Mouse (Mus musculus) embryonic facial prominence, embryonic 15.5 days (tissue): ENCODE measurements around the gene Prkd1. TPM values are rescaled to one million over a fixed set of nuclear protein-coding genes. Genes with fewer than 3 reads are reported as not detected.
A peak's percentile ranks its signal among the peaks of the same experiment; 100 is the strongest.
"Not testable (repeated sequence)": the region's sequence is repeated elsewhere in the genome, so short reads cannot be mapped to it uniquely, and the experiment has no call there.

Experiments
- ATAC-seq: fragments of 200-750 bp; cut with Nextera tagmentation; 2 replicates; pipeline ENCODE4 v1.8.0; 2017; ENCODE audit warnings: low read depth, moderate TSS enrichment; ENCODE audit not compliant: insufficient number of reproducible peaks, low FRiP score, low TSS enrichment
- H3K27ac ChIP-seq: fragments of 300-500 bp; sonication (generic); replicated peaks from 2 replicates; pipeline ENCODE4 v1.5.1; 2015; ENCODE audit warnings: mild to moderate bottlenecking, inconsistent platforms
- H3K27me3 ChIP-seq: fragments of 300-500 bp; sonication (generic); 2 replicates; pipeline ENCODE4 v1.6.1; 2015; ENCODE audit warnings: inconsistent platforms
- H3K36me3 ChIP-seq: fragments of 300-500 bp; sonication (generic); 2 replicates; pipeline ENCODE4 v1.6.1; 2015; ENCODE audit warnings: mild to moderate bottlenecking, inconsistent platforms
- H3K4me1 ChIP-seq: fragments of 300-500 bp; sonication (generic); 2 replicates; pipeline ENCODE4 v1.6.1; 2015; ENCODE audit warnings: inconsistent platforms
- H3K4me2 ChIP-seq: fragments of 300-500 bp; sonication (generic); replicated peaks from 2 replicates; pipeline ENCODE4 v1.6.1; 2015; ENCODE audit warnings: mild to moderate bottlenecking, inconsistent platforms
- H3K4me3 ChIP-seq: fragments of 300-500 bp; sonication (generic); replicated peaks from 2 replicates; pipeline ENCODE4 v1.5.1; 2015; ENCODE audit warnings: mild to moderate bottlenecking, inconsistent platforms
- H3K9ac ChIP-seq: fragments of 300-500 bp; sonication (generic); 2 replicates; pipeline ENCODE4 v1.6.1; 2015; ENCODE audit warnings: inconsistent platforms
- H3K9me3 ChIP-seq: fragments of 300-500 bp; sonication (generic); replicated peaks from 2 replicates; pipeline ENCODE4 v1.6.1; 2016; ENCODE audit warnings: inconsistent platforms
- WGBS: fragments of 180-500 bp; shearing (Covaris S2); methylation state at CpG from one replicate; pipeline ENCODE4 v1.1.7; 2015; 5-methylcytosine and 5-hydroxymethylcytosine counted together
- polyA plus RNA-seq: library from polyadenylated mRNA; unstranded; fragments of >200 nt; fragmentation: Nextera tagmentation; extraction: Ambion mirVana; gene quantifications from 2 replicates; pipeline ENCODE4 v1.2.1, GENCODE M21; 2015

Prkd1 gene
- polyA plus RNA-seq: 6.4 and 6.8 TPM in 2 replicates

- peaks cover 18% of the 10 kb centered on the region for H3K4me1 ChIP-seq
- H3K36me3 ChIP-seq: no peaks in the 10 kb centered on the region
- peak; percentile 91 for ATAC-seq
- H3K27me3 ChIP-seq: no peaks in the 10 kb centered on the region
- no peaks in the 10 kb centered on the region for H3K9me3 ChIP-seq
- under 1% methylated on average over 88 of the region's 114 CpGs for WGBS
- H3K4me3 ChIP-seq: peak within 1 kb of the TSS; percentile 82
- peak within 1 kb of the TSS; percentile 64 for H3K9ac ChIP-seq
- H3K27ac ChIP-seq: peak within 1 kb of the TSS; percentile 80
- H3K4me2 ChIP-seq: peak within 1 kb of the TSS; percentile 86
These were observed at the start of gene Prkd1 for GRCm38 (mm10) chr12:50648671-50649541. Prkd1 (minus strand) TSS chr12:50649098.

- no peak for ATAC-seq
- WGBS: 10% methylated on average over 3 of the region's 3 CpGs
- H3K4me1 ChIP-seq: no peaks in the 10 kb centered on the region
- H3K36me3 ChIP-seq: no peaks in the 10 kb centered on the region
- H3K4me2 ChIP-seq: no peak overlapping the region
- H3K4me3 ChIP-seq: no peak overlapping the region
- no peak overlapping the region for H3K9ac ChIP-seq
- no peaks in the 10 kb centered on the region for H3K9me3 ChIP-seq
- H3K27me3 ChIP-seq: no peaks in the 10 kb centered on the region
- no peak overlapping the region for H3K27ac ChIP-seq
These were observed 48.6 kb upstream of the Prkd1 start for GRCm38 (mm10) chr12:50697492-50697891.

GRCm38 (mm10) chr12:50648176-50648670, 675 bp downstream of the Prkd1 start:
- WGBS: 1% methylated on average over 16 of the region's 16 CpGs
- ATAC-seq: peak; percentile 71
- no peaks in the 10 kb centered on the region for H3K27me3 ChIP-seq

GRCm38 (mm10) chr12:50646857-50647256, 2.0 kb downstream of the Prkd1 start:
- Histone ChIP-seq H3K9me3 (no peaks in the 10 kb centered on the region), H3K27ac (no peak overlapping the region), H3K9ac (no peak overlapping the region), H3K4me1 (peaks cover 18% of the 10 kb centered on the region), H3K27me3 (no peaks in the 10 kb centered on the region), H3K4me2 (no peak overlapping the region), H3K36me3 (no peaks in the 10 kb centered on the region), H3K4me3 (no peak overlapping the region)
- 91% methylated on average over 4 of the region's 4 CpGs for WGBS
- no peak for ATAC-seq

More at GRCm38 (mm10) chr12:50648176-50648670, 675 bp downstream of the Prkd1 start:
- Histone ChIP-seq H3K4me1 (peaks cover 18% of the 10 kb centered on the region), H3K36me3 (no peaks in the 10 kb centered on the region), H3K9me3 (no peaks in the 10 kb centered on the region), H3K4me2 (peak overlapping the region; percentile 86), H3K27ac (peak overlapping the region; percentile 80; the same call in 1 of the 2 replicates), H3K4me3 (peak overlapping the region; percentile 82), H3K9ac (peak overlapping the region; percentile 64)

- no peak for ATAC-seq
- Histone ChIP-seq H3K27ac (no peak overlapping the region), H3K4me3 (no peak overlapping the region), H3K36me3 (no peaks in the 10 kb centered on the region), H3K9ac (no peak overlapping the region), H3K4me2 (no peak overlapping the region), H3K9me3 (no peaks in the 10 kb centered on the region), H3K4me1 (peaks cover 2% of the 10 kb centered on the region), H3K27me3 (no peaks in the 10 kb centered on the region)
- 46% methylated on average over 5 of the region's 5 CpGs for WGBS
These were observed 6.2 kb downstream of the Prkd1 start for GRCm38 (mm10) chr12:50642671-50643070.

- Histone ChIP-seq H3K4me3 (no peak overlapping the region), H3K4me2 (no peak overlapping the region), H3K4me1 (no peaks in the 10 kb centered on the region), H3K9ac (no peak overlapping the region), H3K27me3 (no peaks in the 10 kb centered on the region), H3K9me3 (no peaks in the 10 kb centered on the region), H3K27ac (no peak overlapping the region), H3K36me3 (no peaks in the 10 kb centered on the region)
- ATAC-seq: no peak
- 84% methylated on average over 4 of the region's 4 CpGs for WGBS
These were observed 8.7 kb downstream of the Prkd1 start for GRCm38 (mm10) chr12:50640171-50640570.

- 60% methylated on average over 6 of the region's 6 CpGs for WGBS
- Histone ChIP-seq H3K27me3 (no peaks in the 10 kb centered on the region), H3K4me1 (no peaks in the 10 kb centered on the region), H3K9me3 (no peaks in the 10 kb centered on the region), H3K9ac (no peak overlapping the region), H3K27ac (no peak overlapping the region), H3K4me3 (no peak overlapping the region), H3K36me3 (no peaks in the 10 kb centered on the region), H3K4me2 (no peak overlapping the region)
- no peak for ATAC-seq
These were observed 14.5 kb downstream of the Prkd1 start for GRCm38 (mm10) chr12:50634436-50634835.

GRCm38 (mm10) chr12:50626100-50626499, 22.8 kb downstream of the Prkd1 start:
- 53% methylated on average over 2 of the region's 2 CpGs for WGBS
- H3K4me2 ChIP-seq: not testable (repeated sequence)

GRCm38 (mm10) chr12:50624175-50624574, 24.7 kb downstream of the Prkd1 start:
- ATAC-seq: no peak
- Histone ChIP-seq H3K27ac (no peak overlapping the region), H3K4me3 (no peak overlapping the region), H3K4me1 (no peaks in the 10 kb centered on the region), H3K9ac (no peak overlapping the region), H3K9me3 (no peaks in the 10 kb centered on the region), H3K36me3 (no peaks in the 10 kb centered on the region), H3K4me2 (no peak overlapping the region), H3K27me3 (no peaks in the 10 kb centered on the region)
- 72% methylated on average over 4 of the region's 4 CpGs for WGBS

More at GRCm38 (mm10) chr12:50626100-50626499, 22.8 kb downstream of the Prkd1 start:
- not testable (repeated sequence) for H3K9me3 ChIP-seq, H3K27ac ChIP-seq, H3K36me3 ChIP-seq, H3K27me3 ChIP-seq, H3K4me1 ChIP-seq, H3K4me3 ChIP-seq, ATAC-seq, H3K9ac ChIP-seq

GRCm38 (mm10) chr12:50615852-50616251, 33.0 kb downstream of the Prkd1 start:
- no peak overlapping the region for H3K9ac ChIP-seq
- H3K4me1 ChIP-seq: no peaks in the 10 kb centered on the region
- no peak for ATAC-seq
- no peak overlapping the region for H3K4me3 ChIP-seq
- H3K27ac ChIP-seq: no peak overlapping the region
- no peaks in the 10 kb centered on the region for H3K9me3 ChIP-seq
- 89% methylated on average over 1 of the region's 1 CpGs for WGBS
- H3K27me3 ChIP-seq: no peaks in the 10 kb centered on the region
- H3K4me2 ChIP-seq: no peak overlapping the region
- H3K36me3 ChIP-seq: no peaks in the 10 kb centered on the region

- H3K36me3 ChIP-seq: no peaks in the 10 kb centered on the region
- no peak overlapping the region for H3K4me2 ChIP-seq
- no peak overlapping the region for H3K4me3 ChIP-seq
- no peak overlapping the region for H3K27ac ChIP-seq
- H3K9me3 ChIP-seq: no peaks in the 10 kb centered on the region
- no peaks in the 10 kb centered on the region for H3K4me1 ChIP-seq
- H3K9ac ChIP-seq: no peak overlapping the region
- ATAC-seq: no peak
- WGBS: 68% methylated on average over 6 of the region's 6 CpGs
- H3K27me3 ChIP-seq: no peaks in the 10 kb centered on the region
These were observed 34.6 kb downstream of the Prkd1 start for GRCm38 (mm10) chr12:50614341-50614740.
